Mouse (Mus musculus) liver, embryonic 15.5 days (tissue): ENCODE data around the gene Ssr2. TPM values are rescaled to one million over a fixed set of nuclear protein-coding genes. Genes with fewer than 3 reads are reported as not detected.
A peak's percentile ranks its signal among the peaks of the same experiment; 100 is the strongest.

Experiments used
- ATAC-seq: fragments of 200-750 bp; cut with Nextera tagmentation; 2 replicates; pipeline ENCODE4 v1.8.0; 2017; ENCODE audit warnings: moderate number of reproducible peaks, mild to moderate bottlenecking, moderate library complexity; ENCODE audit not compliant: insufficient read depth
- H3K27ac ChIP-seq: fragments of 300-500 bp; sonication (generic); replicated peaks from 2 replicates; pipeline ENCODE4 v1.5.1; 2015; ENCODE audit warnings: mild to moderate bottlenecking, inconsistent platforms
- H3K27me3 ChIP-seq: fragments of 300-500 bp; sonication (generic); 2 replicates; pipeline ENCODE4 v1.6.1; 2015; ENCODE audit warnings: mild to moderate bottlenecking, inconsistent platforms
- H3K36me3 ChIP-seq: fragments of 300-500 bp; sonication (generic); replicated peaks from 2 replicates; pipeline ENCODE4 v1.6.1; 2015; ENCODE audit warnings: moderate library complexity, mild to moderate bottlenecking, inconsistent platforms
- H3K4me1 ChIP-seq: fragments of 300-500 bp; sonication (generic); replicated peaks from 2 replicates; pipeline ENCODE4 v1.6.1; 2015; ENCODE audit warnings: inconsistent platforms
- H3K4me2 ChIP-seq: fragments of 300-500 bp; sonication (generic); 2 replicates; pipeline ENCODE4 v1.6.1; 2015; ENCODE audit warnings: moderate library complexity, mild to moderate bottlenecking, inconsistent platforms
- H3K4me3 ChIP-seq: fragments of 300-500 bp; sonication (generic); replicated peaks from 2 replicates; pipeline ENCODE4 v1.5.1; 2015; ENCODE audit warnings: mild to moderate bottlenecking, inconsistent platforms
- H3K9ac ChIP-seq: fragments of 300-500 bp; sonication (generic); 2 replicates; pipeline ENCODE4 v1.6.1; 2015; ENCODE audit warnings: moderate library complexity, mild to moderate bottlenecking, inconsistent platforms
- H3K9me3 ChIP-seq: fragments of 300-500 bp; sonication (generic); replicated peaks from 2 replicates; pipeline ENCODE4 v1.6.1; 2016; ENCODE audit warnings: inconsistent platforms
- WGBS: fragments of 180-500 bp; shearing (Covaris S2); methylation state at CpG from one replicate; pipeline ENCODE4 v1.1.7; 2015; ENCODE audit warnings: mixed read lengths; ENCODE audit not compliant: insufficient replicate concordance; 5-methylcytosine and 5-hydroxymethylcytosine counted together
- polyA plus RNA-seq: library from polyadenylated mRNA; unstranded; fragments of >200 nt; fragmentation: Nextera tagmentation; extraction: Ambion mirVana; gene quantifications from 2 replicates; pipeline ENCODE4 v1.2.1, GENCODE M21; 2015

The Ssr2 gene
- polyA plus RNA-seq, 1 experiment from 2014 or later = 190 TPM

- Histone ChIP-seq H3K4me1 (peaks cover 22% of the 10 kb centered on the region), H3K27me3 (no peaks in the 10 kb centered on the region), H3K27ac (no peak overlapping the region), H3K4me3 (no peak overlapping the region), H3K9ac (no peak overlapping the region), H3K4me2 (no peak overlapping the region), H3K9me3 (no peaks in the 10 kb centered on the region), H3K36me3 (no peaks in the 10 kb centered on the region)
- ATAC-seq = no peak
- WGBS = 67% methylated on average over 8 of the region's 8 CpGs
These were observed 32.5 kb upstream of the Ssr2 start for GRCm38 (mm10) chr3:88543174-88543573.

- ATAC-seq = no peak
- no peaks in the 10 kb centered on the region for H3K36me3 ChIP-seq
- no peak overlapping the region for H3K4me2 ChIP-seq
- no peaks in the 10 kb centered on the region for H3K9me3 ChIP-seq
- no peaks in the 10 kb centered on the region for H3K27me3 ChIP-seq
- no peak overlapping the region for H3K27ac ChIP-seq
- peaks cover 22% of the 10 kb centered on the region for H3K4me1 ChIP-seq
- H3K4me3 ChIP-seq = no peak overlapping the region
- H3K9ac ChIP-seq = no peak overlapping the region
- 41% methylated on average over 5 of the region's 5 CpGs for WGBS
These were observed 31.8 kb upstream of the Ssr2 start for GRCm38 (mm10) chr3:88543651-88544410.

- Histone ChIP-seq H3K4me1 (peaks cover 22% of the 10 kb centered on the region), H3K36me3 (no peaks in the 10 kb centered on the region), H3K27ac (no peak overlapping the region), H3K27me3 (no peaks in the 10 kb centered on the region), H3K9me3 (no peaks in the 10 kb centered on the region), H3K4me3 (no peak overlapping the region), H3K9ac (no peak overlapping the region), H3K4me2 (no peak overlapping the region)
- 33% methylated on average over 5 of the region's 5 CpGs for WGBS
- 0 out of 2 replicates have a peak, but pooled peaks have one; percentile 16 for ATAC-seq
These were observed 31.2 kb upstream of the Ssr2 start for GRCm38 (mm10) chr3:88544514-88544913.

- H3K36me3 ChIP-seq = no peaks in the 10 kb centered on the region
- 46% methylated on average over 20 of the region's 20 CpGs for WGBS
- no peaks in the 10 kb centered on the region for H3K9me3 ChIP-seq
- H3K4me3 ChIP-seq = no peak overlapping the region
- H3K9ac ChIP-seq = no peak overlapping the region
- H3K27ac ChIP-seq = no peak overlapping the region
- ATAC-seq = no peak
- no peaks in the 10 kb centered on the region for H3K27me3 ChIP-seq
- H3K4me1 ChIP-seq = peaks cover 28% of the 10 kb centered on the region
- no peak overlapping the region for H3K4me2 ChIP-seq
These were observed 30.6 kb upstream of the Ssr2 start for GRCm38 (mm10) chr3:88544955-88545591.

GRCm38 (mm10) chr3:88546674-88547418 lies 28.8 kb upstream of the Ssr2 start:
- H3K27ac ChIP-seq = no peak overlapping the region
- H3K36me3 ChIP-seq = no peaks in the 10 kb centered on the region
- no peak overlapping the region for H3K4me2 ChIP-seq
- H3K9me3 ChIP-seq = no peaks in the 10 kb centered on the region
- no peak overlapping the region for H3K4me3 ChIP-seq
- no peak for ATAC-seq
- WGBS = 46% methylated on average over 6 of the region's 6 CpGs
- no peak overlapping the region for H3K9ac ChIP-seq
- no peaks in the 10 kb centered on the region for H3K27me3 ChIP-seq
- H3K4me1 ChIP-seq = peaks cover 45% of the 10 kb centered on the region

- H3K4me3 ChIP-seq = no peak within 1 kb of the TSS
- no peaks in the 10 kb centered on the region for H3K27me3 ChIP-seq
- H3K9ac ChIP-seq = no peak within 1 kb of the TSS
- no peak for ATAC-seq
- no peaks in the 10 kb centered on the region for H3K36me3 ChIP-seq
- peaks cover 58% of the 10 kb centered on the region for H3K4me1 ChIP-seq
- H3K9me3 ChIP-seq = no peaks in the 10 kb centered on the region
- H3K4me2 ChIP-seq = no peak within 1 kb of the TSS
- WGBS = 71% methylated on average over 18 of the region's 18 CpGs
- H3K27ac ChIP-seq = no peak within 1 kb of the TSS
These were observed 27.3 kb upstream of the Ssr2 start, which contains the start of gene Rab25 for GRCm38 (mm10) chr3:88548180-88548917. Gene Rab25 (minus strand): TSS chr3:88548300.

GRCm38 (mm10) chr3:88551586-88551985 lies 24.1 kb upstream of the Ssr2 start:
- no peak for ATAC-seq
- peaks cover 14% of the 10 kb centered on the region for H3K36me3 ChIP-seq
- peaks cover 64% of the 10 kb centered on the region for H3K4me1 ChIP-seq
- no peaks in the 10 kb centered on the region for H3K9me3 ChIP-seq
- peak overlapping the region; percentile 90; the same call in 1 of the 2 replicates for H3K9ac ChIP-seq
- WGBS = 60% methylated on average over 4 of the region's 4 CpGs
- peak overlapping the region; percentile 99 for H3K4me2 ChIP-seq
- peak overlapping the region; percentile 92; the same call in 1 of the 2 replicates for H3K27ac ChIP-seq
- no peaks in the 10 kb centered on the region for H3K27me3 ChIP-seq
- peak overlapping the region; percentile 80 for H3K4me3 ChIP-seq

GRCm38 (mm10) chr3:88552082-88552645 lies 23.5 kb upstream of the Ssr2 start:
- H3K9ac ChIP-seq = peak overlapping the region; percentile 90
- H3K4me3 ChIP-seq = peak overlapping the region; percentile 80
- peaks cover 20% of the 10 kb centered on the region for H3K36me3 ChIP-seq
- H3K4me1 ChIP-seq = peaks cover 58% of the 10 kb centered on the region
- 8% methylated on average over 16 of the region's 16 CpGs for WGBS
- no peaks in the 10 kb centered on the region for H3K27me3 ChIP-seq
- peak overlapping the region; percentile 92 for H3K27ac ChIP-seq
- H3K4me2 ChIP-seq = peak overlapping the region; percentile 99
- no peaks in the 10 kb centered on the region for H3K9me3 ChIP-seq
- no peak for ATAC-seq

- Histone ChIP-seq H3K36me3 (peaks cover 27% of the 10 kb centered on the region), H3K9ac (peak within 1 kb of the TSS; percentile 90), H3K4me3 (peak within 1 kb of the TSS; percentile 80), H3K9me3 (no peaks in the 10 kb centered on the region), H3K27ac (peak within 1 kb of the TSS; percentile 92), H3K27me3 (no peaks in the 10 kb centered on the region), H3K4me1 (peaks cover 56% of the 10 kb centered on the region), H3K4me2 (peak within 1 kb of the TSS; percentile 99)
- under 1% methylated on average over 48 of the region's 48 CpGs for WGBS
- ATAC-seq = peak; percentile 85
These were observed 22.8 kb upstream of the Ssr2 start, which contains the start of gene Lamtor2 for GRCm38 (mm10) chr3:88552676-88553524. Gene Lamtor2 (minus strand): TSS chr3:88553074.

GRCm38 (mm10) chr3:88553525-88553879 lies 22.2 kb upstream of the Ssr2 start, which contains the start of gene Ubqln4:
Gene Ubqln4 (plus strand): TSS chr3:88553758.
- ATAC-seq = peak; percentile 85
- Histone ChIP-seq H3K4me2 (peak within 1 kb of the TSS; percentile 99), H3K27me3 (no peaks in the 10 kb centered on the region), H3K36me3 (peaks cover 33% of the 10 kb centered on the region), H3K27ac (peak within 1 kb of the TSS; percentile 92), H3K9ac (peak within 1 kb of the TSS; percentile 90), H3K9me3 (no peaks in the 10 kb centered on the region), H3K4me1 (peaks cover 56% of the 10 kb centered on the region), H3K4me3 (peak within 1 kb of the TSS; percentile 80)
- under 1% methylated on average over 35 of the region's 37 CpGs for WGBS
